Mouse (Mus musculus) lung, postnatal 4 days (tissue): Measurements from ENCODE around the gene Nxpe4.
"Not testable (repeated sequence)": the region's sequence is repeated elsewhere in the genome, so short reads cannot be mapped to it uniquely, and the experiment has no call there.

ENCODE experiments used
- DNase-seq, 2 experiments: peaks; one replicate each; pipeline ENCODE4 v3.0.0; 2021

The Nxpe4 gene

DNA sequence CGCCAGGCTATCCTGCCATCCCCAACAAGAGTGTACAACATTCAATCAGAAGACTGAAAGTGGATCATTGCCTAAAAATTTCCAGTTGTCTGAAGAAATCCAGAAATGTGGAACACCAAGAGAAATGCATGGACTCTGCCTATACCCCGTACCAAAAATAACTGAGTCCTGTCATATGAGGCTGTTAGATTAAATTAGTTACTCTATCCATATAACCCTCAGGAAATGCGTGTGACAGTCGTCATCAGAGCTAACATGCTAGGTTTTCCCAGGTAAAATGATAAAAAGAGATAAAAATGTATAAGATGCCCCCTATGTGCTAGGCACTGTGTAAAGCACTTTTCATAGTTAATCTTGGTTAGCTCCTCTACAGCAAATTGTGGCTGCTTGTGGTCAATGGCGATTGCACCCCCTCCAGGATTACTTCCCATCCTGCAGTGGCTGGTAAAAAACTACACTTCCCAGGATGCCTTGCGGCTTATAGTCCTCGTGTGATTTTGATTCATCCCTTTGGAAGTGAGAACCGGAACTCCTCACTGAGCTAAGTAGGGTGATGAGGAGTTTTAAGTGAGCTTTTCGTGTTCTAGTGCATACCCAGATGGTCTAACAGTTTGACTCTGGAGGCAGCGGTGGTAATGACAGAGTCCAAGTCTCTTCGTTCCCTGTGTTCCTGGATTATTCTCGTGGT lies at the start of gene Nxpe4:
Nxpe4 (plus strand) TSS at position 519 of the 688 bp plus-strand sequence.
- peak; percentile 30 to 70 for DNase-seq

DNA sequence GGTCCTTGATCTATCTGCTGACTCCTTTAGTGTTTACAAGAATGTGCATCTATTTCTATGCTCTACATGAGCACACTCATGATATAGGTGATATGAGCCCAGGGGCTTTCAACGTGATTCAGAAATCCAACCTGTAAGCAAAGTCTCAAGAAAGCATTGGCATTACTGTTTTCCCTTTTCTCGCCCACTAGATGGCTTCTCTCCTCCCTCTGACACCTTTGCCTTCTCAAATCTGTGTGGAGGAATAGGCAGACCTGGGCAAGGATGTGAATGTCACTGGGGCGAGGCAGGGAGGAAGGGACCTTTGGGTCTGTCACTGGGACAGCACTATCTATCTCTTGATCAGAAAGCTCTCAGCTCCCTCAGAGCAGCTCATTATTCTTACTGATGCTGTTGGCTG lies 35.0 kb upstream of the Nxpe4 start:
- no peak for DNase-seq

GRCm38 (mm10) chr9:48137507-48137906 lies 24.3 kb upstream of the Nxpe4 start:
- peak in 1 of 2 experiments; percentile 5 for DNase-seq

- no peak for DNase-seq
Measured at GRCm38 (mm10) chr9:48140485-48141411, 21.1 kb upstream of the Nxpe4 start.

DNA sequence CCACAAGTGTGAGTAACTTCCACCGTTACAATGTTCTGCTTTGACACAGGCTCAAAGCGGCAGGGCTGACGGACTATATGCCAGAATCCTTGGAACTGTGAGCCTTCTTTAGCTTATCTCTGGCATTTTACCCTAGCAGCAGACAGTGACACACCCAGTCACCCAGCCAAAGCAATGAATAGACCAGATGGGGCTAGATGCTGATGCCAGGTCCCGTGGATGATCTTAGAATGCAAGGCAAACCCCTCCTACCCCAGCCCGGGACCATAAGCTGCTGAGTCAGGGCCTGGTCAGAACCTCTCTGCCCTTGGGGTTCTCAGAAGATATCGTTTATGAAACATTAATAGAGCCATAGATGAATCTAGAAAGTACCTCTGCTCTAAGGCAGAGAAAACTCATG lies 19.2 kb upstream of the Nxpe4 start:
- no peak for DNase-seq

- DNase-seq, result no peak
Measured at GRCm38 (mm10) chr9:48146761-48147160, 15.1 kb upstream of the Nxpe4 start.

GRCm38 (mm10) chr9:48166531-48166930 lies 4.7 kb downstream of the Nxpe4 start:
- DNase-seq, result not testable (repeated sequence)

DNA sequence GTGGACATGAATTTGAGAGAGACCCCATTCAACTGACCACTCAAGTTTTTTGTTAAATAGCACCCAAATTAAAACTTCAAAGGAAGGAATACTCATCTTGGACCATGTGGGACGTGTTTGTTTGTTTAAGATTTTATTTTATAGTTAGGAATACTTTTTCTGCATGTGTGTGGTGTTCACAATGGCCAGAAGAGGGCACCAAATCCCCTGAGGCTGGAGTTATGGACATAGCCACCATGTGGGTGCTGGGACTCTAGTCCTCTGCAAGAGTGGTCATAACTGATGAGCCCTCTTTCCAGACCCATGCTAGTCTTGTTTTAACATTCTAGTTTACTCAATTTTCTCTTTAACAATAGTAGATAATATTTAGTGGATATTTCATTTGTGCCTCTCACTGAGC lies 14.9 kb downstream of the Nxpe4 start:
- no peak for DNase-seq

DNA sequence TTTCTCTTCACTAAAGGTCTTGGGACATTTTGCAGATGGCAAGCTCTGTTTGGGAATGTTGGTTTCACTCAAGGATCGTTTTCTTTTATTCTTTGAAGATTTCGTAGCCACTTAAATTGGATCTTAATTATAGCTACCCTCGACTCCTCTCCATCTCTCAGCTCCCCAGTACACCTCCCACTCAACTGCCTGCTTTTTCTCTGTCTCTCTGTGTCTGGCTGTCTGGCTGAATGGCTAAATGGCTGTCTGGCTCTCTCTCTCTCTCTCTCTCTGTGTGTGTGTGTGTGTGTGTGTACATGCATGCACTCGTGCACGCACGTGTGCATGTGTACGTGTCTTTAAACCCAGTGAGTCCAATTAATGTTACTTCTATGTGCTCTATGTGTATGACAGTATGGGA lies 19.5 kb downstream of the Nxpe4 start:
- no peak for DNase-seq

DNA sequence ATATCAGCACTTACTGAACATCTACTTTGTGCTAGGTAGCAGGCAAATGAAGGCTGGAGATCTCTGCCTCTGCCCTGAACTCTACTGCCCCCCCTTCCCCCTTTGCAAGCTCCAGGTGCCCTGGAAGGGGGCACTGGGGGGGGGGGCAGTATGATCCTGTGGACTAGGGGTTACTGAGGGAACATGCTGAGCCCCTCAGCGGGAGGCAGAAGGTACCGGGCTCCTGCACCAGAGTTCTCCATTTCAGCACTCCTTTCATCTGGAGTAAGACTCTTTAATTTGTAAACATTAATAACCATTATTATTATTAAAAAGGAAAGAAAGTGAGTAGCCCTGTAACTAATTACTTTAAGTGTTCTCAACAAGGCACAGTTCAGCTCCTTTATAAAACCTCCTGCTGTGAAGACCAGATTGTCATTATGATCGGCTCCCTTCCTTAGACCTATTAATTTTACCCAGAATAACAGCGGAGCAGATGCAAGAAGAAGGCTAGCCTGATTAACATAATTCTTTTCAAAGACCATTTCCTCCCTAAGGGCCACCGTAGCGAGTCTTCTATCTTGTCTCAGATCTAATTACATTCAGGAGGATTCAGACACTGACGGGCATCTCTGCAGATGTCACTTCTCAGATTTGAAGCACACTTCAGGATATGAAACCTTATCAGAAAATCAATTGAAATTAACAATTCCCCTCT lies 21.0 kb downstream of the Nxpe4 start:
- no peak for DNase-seq

DNA sequence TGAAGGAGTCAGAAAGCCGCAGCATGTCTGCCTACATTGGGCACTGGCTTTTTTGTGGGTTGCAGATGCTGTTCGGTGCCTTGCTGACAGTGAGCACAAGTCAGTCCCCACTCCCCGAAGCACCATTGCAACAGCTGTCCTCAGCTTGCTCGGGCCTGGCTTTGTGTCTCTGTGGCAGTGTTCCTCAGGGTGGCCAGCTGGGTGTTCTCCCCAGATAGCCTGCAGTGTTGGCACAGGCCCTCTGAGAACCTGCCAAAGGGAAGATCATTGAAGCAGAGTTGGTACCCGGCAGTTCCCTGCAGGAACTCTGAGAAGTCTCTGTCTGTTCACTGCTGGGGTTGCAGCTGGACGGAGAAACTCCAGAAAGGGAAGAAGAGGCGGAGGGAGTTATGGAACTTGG lies 22.5 kb downstream of the Nxpe4 start:
- peak; percentile 40 to 83 for DNase-seq

DNA sequence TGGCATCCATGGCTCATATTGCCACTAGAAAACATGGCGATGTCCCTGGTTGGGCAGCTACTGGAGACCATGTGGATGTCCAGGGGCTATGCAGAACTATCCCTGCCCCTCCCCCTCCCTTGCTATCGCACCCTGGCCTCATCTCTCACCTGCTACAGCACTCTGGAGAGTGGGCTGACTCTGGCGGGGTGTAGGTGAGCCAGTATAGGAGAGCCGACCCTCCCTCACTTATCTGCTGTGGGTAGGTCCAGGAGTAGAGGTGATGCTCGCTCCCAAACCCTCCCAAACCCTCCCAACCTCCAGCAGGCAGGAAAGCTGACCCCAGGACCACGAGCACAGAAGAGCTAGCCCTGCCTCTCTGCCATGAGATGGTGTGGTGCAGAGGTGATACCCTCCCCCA lies 27.0 kb downstream of the Nxpe4 start:
- DNase-seq, result no peak

GRCm38 (mm10) chr9:48197458-48197884 lies 35.6 kb downstream of the Nxpe4 start:
- no peak for DNase-seq

GRCm38 (mm10) chr9:48210970-48211369 lies 49.1 kb downstream of the Nxpe4 start:
- DNase-seq, result no peak

GRCm38 (mm10) chr9:48211912-48212311 lies 50.1 kb downstream of the Nxpe4 start:
- no peak for DNase-seq

DNA sequence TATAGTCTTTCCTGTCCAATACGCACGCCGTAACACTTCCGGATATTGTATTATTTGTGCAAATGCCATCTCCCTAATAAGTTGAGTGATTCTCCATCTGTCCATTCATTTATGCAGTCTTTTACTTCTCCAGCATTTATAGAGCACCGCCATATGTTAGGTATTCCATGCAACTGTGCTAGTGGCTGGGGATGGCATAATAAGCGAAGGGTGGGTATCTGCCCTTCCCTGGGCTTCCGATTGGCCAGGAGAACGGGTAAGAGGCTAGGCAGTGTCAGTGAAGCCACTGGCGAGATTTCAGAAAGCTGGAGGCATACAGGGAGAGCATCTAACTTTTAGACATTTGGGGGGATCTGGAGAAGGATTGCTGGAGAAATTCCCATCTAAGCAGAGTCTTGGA lies 52.9 kb downstream of the Nxpe4 start:
- no peak for DNase-seq

- peak in 1 of 2 experiments; percentile 28 for DNase-seq
Measured at GRCm38 (mm10) chr9:48216091-48217001, 54.5 kb downstream of the Nxpe4 start.

- DNase-seq, result no peak
Measured at GRCm38 (mm10) chr9:48230706-48231105, 68.9 kb downstream of the Nxpe4 start.

- DNase-seq, result no peak
Measured at GRCm38 (mm10) chr9:48236455-48236854, 74.6 kb downstream of the Nxpe4 start.

GRCm38 (mm10) chr9:48238153-48238755 lies 76.4 kb downstream of the Nxpe4 start:
- DNase-seq, result peak in 1 of 2 experiments; percentile 40

DNA sequence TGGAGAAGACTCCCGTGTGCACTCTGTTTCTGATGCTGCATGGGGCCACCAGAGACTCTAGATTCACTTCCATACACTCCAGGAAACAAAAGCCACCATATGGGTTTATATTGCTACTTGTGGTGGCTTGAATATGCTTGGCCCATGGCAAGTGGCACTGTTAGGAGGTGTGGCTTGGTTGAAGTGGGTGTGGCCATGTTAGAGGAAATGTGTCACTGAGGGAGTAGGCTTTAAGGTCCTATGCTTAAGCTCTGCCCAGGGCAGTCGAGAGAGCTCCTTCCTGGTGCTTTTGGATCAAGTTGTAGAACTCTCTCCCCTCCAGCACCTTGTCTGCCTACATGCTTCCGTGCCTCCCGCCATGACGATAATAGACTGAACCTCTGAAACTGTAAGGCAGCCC lies 77.6 kb downstream of the Nxpe4 start:
- DNase-seq, result no peak

GRCm38 (mm10) chr9:48240431-48240830 lies 78.6 kb downstream of the Nxpe4 start:
- no peak for DNase-seq
